Mouse (Mus musculus): ENCODE data around the gene Wipf3.

The Wipf3 gene

DNA sequence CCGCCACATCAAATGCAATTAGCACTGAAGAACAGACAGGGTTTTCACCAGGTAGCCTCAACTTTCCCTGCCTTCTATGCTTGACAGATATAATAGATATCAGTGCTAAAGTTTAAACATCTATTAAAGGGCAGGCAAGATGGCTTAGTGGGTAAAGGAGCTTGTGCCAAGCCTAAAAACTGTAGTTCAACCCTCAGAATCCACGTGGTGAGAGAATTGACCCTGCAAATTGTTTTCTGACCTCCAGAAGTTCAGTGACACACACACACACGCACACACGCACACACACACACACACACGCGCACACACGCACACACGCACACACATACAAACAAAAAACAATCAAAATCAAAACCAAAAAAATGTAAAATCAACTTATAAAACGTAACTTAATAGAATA lies 2.8 kb downstream of the Wipf3 start:
- DNase-seq (ENCODE audit: low read depth, low spot score), result no peak

- no peak for DNase-seq (ENCODE audit: low read depth, low spot score)
Measured at GRCm38 (mm10) chr6:54432806-54433545, 3.6 kb downstream of the Wipf3 start.

DNA sequence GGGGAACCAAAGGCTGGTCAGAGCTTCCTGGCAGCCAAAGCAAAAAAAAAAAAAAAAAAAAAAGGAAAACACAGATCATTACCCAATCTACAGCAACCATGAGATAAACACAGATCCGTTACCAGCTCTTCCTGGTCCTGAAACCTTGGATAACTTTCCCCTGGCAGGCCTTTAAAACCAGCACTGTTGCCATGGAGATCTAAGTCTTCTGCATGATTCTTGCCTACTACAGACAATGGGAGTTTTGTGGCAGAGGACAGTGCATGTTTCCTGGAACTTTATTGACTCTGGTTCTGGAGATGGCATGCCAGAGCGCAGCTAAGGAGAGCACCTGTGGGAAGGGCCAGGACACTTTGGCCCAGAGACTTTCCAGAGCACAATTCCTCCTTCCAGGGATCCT lies 4.8 kb downstream of the Wipf3 start:
- no peak for DNase-seq (ENCODE audit: low read depth, low spot score)

DNA sequence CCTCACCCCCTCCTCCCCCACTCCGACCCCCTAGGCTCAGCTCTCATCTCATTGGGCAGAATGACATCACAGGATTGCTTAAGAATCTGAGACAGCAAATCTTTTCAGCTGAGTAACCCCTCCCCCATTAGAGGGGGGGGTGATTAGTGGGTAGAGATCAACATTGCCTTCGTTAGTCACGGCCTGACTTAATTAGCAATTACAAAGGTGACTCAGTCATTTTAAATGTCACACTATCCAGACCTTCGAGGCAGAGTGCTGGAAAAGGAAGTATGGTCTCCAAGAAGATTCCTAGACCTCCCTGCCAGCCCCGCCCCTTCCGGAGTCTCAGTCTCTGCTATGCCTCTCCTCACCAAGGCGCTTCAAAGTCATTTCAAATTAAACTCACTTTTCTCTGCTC lies 6.3 kb downstream of the Wipf3 start:
- DNase-seq (ENCODE audit: low read depth, low spot score), result no peak

GRCm38 (mm10) chr6:54436286-54436685 lies 6.9 kb downstream of the Wipf3 start:
- no peak for DNase-seq (ENCODE audit: low read depth, low spot score)

GRCm38 (mm10) chr6:54438510-54438909 lies 9.1 kb downstream of the Wipf3 start:
- no peak for DNase-seq (ENCODE audit: low read depth, low spot score)

DNA sequence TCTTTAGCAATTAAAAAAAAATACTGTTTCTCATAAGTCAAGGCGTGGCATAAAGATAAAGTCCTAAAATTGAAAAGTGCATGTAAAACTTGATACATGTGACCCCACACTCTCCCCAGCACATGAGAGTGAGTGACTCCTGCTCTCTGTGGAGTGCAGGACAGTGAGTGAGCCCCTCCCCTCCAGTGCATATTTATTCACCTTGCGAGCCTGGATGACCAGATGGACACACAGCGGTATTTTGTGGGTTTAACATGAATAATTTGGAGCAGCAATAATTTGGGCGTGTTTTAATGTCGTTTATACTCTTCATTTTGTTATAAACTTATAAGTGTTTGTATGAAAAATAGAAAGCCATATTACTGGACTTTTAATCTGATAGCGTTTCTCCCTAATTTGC lies 11.3 kb downstream of the Wipf3 start:
- DNase-seq (ENCODE audit: low read depth, low spot score), result no peak

- DNase-seq (ENCODE audit: low read depth, low spot score), result no peak
Measured at GRCm38 (mm10) chr6:54443657-54444056, 14.3 kb downstream of the Wipf3 start.

- DNase-seq (ENCODE audit: low read depth, low spot score), result no peak
Measured at GRCm38 (mm10) chr6:54444086-54444485, 14.7 kb downstream of the Wipf3 start.

DNA sequence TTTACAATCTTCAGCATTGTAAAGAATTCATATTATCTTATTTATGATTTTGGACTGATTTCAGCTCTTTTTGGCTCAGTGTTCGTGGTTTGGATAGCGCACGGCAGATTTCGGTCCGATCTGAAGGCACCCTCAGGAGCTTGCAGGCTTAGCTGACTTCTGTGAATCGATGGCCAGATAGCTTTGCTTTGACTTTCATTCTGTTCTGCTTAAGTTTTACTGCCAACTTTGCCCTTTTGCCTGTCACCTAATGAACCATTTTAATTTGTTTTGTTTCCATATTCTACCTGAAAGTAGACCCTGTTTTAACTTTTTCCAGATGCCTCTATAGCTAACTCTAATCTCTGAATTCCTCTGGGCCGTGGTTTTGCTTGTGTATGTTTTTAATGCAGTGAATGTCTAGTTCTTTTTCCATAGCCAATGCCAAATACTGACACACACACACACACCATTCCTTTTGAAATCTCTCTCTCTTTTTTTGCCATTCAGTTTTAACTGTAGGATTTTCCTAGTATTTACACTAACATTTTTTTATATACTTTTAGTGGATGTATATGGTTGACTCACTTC lies 15.9 kb downstream of the Wipf3 start:
- DNase-seq (ENCODE audit: low read depth, low spot score), result no peak

- DNase-seq (ENCODE audit: low read depth, low spot score), result no peak
Measured at GRCm38 (mm10) chr6:54447353-54447752, 17.9 kb downstream of the Wipf3 start.

GRCm38 (mm10) chr6:54459661-54460060 lies 30.3 kb downstream of the Wipf3 start:
- DNase-seq (ENCODE audit: low read depth, low spot score), result no peak

GRCm38 (mm10) chr6:54460172-54460914 lies 30.9 kb downstream of the Wipf3 start:
- DNase-seq (ENCODE audit: low read depth, low spot score), result no peak

DNA sequence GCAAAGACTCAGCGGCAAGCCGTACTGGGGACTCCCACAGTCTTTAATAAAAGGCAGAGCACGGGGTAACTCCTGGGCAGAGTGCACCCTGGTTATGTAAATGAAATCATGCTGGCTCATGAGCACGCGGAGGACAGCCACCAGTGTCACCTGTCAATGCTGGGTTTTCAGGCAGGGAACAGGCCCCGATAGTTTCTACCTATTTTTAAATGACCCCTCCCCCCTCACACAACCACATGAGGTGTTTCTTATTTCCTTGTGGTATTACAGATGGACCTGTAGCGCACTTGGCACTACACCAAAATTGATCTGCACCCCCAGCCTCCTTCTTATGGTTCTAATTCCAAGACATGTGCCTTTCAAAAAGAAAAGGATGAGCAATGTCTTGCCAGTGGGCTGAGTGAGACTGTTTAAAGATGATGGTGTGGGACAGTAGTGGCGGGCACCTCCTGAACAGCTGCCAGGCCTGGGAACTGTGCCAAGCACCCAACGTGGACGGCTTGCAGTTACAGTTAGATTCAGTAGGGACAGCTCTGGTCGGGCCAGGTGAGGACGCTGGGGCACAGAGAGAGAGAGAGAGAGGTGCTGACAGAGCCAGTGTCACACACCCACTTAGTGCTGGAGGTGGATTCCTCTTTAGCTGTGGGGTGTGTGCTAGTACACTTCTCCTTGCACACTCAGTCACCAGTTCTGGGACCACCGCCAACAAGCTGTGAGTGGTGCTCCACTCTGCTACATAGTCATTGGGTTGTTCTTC lies 31.7 kb downstream of the Wipf3 start:
- no peak for DNase-seq (ENCODE audit: low read depth, low spot score)

DNA sequence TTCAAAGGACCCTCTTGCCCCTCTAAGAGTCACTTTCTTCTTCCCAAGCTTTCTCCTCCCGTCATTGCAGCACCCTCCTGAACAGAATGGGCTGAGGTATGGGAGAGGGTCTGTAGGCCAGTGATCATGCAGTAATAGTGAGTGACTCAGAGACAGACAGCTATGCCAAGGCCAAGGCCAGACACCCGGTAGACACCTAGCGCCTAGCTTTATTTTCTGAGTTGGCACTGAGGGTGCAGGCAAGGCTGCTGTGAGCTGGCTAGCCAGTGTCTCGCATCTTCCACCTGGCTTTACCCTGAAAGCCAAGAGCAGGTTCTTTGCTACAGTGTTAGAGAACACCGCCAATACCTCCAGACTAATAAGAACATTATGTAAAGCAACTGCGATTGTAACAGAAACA lies 33.4 kb downstream of the Wipf3 start:
- no peak for DNase-seq (ENCODE audit: low read depth, low spot score)

- DNase-seq (ENCODE audit: low read depth, low spot score), result no peak
Measured at GRCm38 (mm10) chr6:54463701-54464458, 34.5 kb downstream of the Wipf3 start.

- DNase-seq (ENCODE audit: low read depth, low spot score), result no peak
Measured at GRCm38 (mm10) chr6:54464926-54465325, 35.5 kb downstream of the Wipf3 start.

DNA sequence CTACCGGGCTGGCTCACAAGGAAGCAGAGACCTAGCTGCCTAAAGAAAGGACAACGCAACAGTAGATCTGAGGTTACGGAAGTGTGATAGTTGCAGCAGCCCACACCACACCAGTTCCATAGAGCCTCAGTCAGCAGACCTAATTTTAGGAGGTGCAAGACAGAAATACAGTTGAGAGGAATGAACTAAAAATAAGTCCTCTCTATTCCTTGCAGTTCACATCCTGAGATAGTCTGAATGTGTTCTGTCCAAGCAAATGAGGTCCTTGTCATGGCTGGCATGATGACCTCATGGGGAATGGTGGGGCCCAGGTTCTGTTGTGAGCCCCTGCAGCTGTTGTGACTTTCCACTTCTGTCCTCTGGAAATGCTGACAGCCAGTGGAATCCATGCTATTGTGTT lies 38.0 kb downstream of the Wipf3 start:
- no peak for DNase-seq (ENCODE audit: low read depth, low spot score)

GRCm38 (mm10) chr6:54471866-54472265 lies 42.5 kb downstream of the Wipf3 start:
- no peak for DNase-seq (ENCODE audit: low read depth, low spot score)

GRCm38 (mm10) chr6:54472846-54473715 lies 43.7 kb downstream of the Wipf3 start:
- DNase-seq (ENCODE audit: low read depth, low spot score), result no peak
